Mouse (Mus musculus): Measurements from ENCODE around the gene Smtn.

DNA sequence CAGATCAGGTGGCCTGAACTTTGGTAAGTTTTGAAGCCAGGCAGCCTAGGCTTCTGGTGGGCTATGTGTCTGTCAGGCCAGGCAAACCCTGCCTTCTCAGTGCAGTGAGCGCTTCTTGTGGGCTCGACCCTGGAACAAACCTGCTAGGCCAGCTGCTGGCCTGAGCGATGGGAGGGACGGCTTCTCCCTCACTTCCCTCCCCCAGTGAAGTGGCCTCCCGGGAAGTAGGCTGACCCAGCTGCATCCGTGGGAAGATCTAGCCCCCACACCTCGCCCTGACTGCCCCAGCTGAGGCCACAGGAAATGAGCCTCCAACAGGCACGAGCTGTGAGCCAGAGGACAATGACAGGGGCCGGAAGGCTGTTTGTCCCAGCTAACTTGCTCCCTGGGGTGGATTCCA is 32.7 kb upstream of the Smtn start:
- TF ChIP-seq CTCF (IDR thresholded peaks at IDR 0.05; ENCODE audit: control insufficient read depth, insufficient read depth, insufficient replicate concordance, low read depth, low read length) = no peak
- TF ChIP-seq POLR2A (IDR thresholded peaks at IDR 0.05; ENCODE audit: control insufficient read depth, low read depth, low read length) = no peak
